Mouse (Mus musculus) mouse trophoblast stem cell (cell line): ENCODE data around the gene Cdrt4.

Experiments
- in situ Hi-C, 2 experiments: fragments of 300-500 bp; cut with MseI, MboI; formaldehyde crosslinking; loops; 2 replicates in 1 of 2; 3 replicates in 1 of 2; pipeline ENCODE4 v1.15.1; 2025

Cdrt4 gene

GRCm38 (mm10) chr11:62938921-62939320, 12.1 kb upstream of the Cdrt4 start:
- in situ Hi-C loops = no loop called here

- in situ Hi-C loops = no loop called here
Observed at GRCm38 (mm10) chr11:62940176-62940575, 10.8 kb upstream of the Cdrt4 start.

- in situ Hi-C loops = no loop called here
Observed at GRCm38 (mm10) chr11:62943538-62943937, 7.5 kb upstream of the Cdrt4 start.

- in situ Hi-C loops = loop anchor here in 1 of 2 experiments (5.0 kb wide), 1 partner anchor 52 kb away; no protein-coding TSS in a partner anchor
Observed at GRCm38 (mm10) chr11:62945514-62945913, 5.5 kb upstream of the Cdrt4 start.

GRCm38 (mm10) chr11:62949548-62949947, 1.4 kb upstream of the Cdrt4 start:
- in situ Hi-C loops = loop anchor here in 1 of 2 experiments (5.0 kb wide), 1 partner anchor 48 kb away; no protein-coding TSS in a partner anchor

- in situ Hi-C loops = no loop called here
Observed at GRCm38 (mm10) chr11:62954766-62955165, 3.8 kb downstream of the Cdrt4 start.

GRCm38 (mm10) chr11:62955186-62955585, 4.2 kb downstream of the Cdrt4 start:
- in situ Hi-C loops = no loop called here

GRCm38 (mm10) chr11:62955776-62956175, 4.8 kb downstream of the Cdrt4 start:
- in situ Hi-C loops = no loop called here

GRCm38 (mm10) chr11:62957626-62958180, 6.7 kb downstream of the Cdrt4 start:
- in situ Hi-C loops = no loop called here

- in situ Hi-C loops = no loop called here
Observed at GRCm38 (mm10) chr11:62963292-62963691, 12.3 kb downstream of the Cdrt4 start.

- in situ Hi-C loops = no loop called here
Observed at GRCm38 (mm10) chr11:62966424-62966764, 15.4 kb downstream of the Cdrt4 start.

- in situ Hi-C loops = no loop called here
Observed at GRCm38 (mm10) chr11:62966765-62967633, 16.0 kb downstream of the Cdrt4 start.

GRCm38 (mm10) chr11:62977176-62977575, 26.2 kb downstream of the Cdrt4 start:
- in situ Hi-C loops = no loop called here

- in situ Hi-C loops = no loop called here
Observed at GRCm38 (mm10) chr11:62978886-62979285, 27.9 kb downstream of the Cdrt4 start.

- in situ Hi-C loops = no loop called here
Observed at GRCm38 (mm10) chr11:62981729-62982128, 30.7 kb downstream of the Cdrt4 start.

- in situ Hi-C loops = no loop called here
Observed at GRCm38 (mm10) chr11:62983793-62984192, 32.8 kb downstream of the Cdrt4 start.

GRCm38 (mm10) chr11:62984365-62984764, 33.4 kb downstream of the Cdrt4 start:
- in situ Hi-C loops = no loop called here

- in situ Hi-C loops = no loop called here
Observed at GRCm38 (mm10) chr11:62985075-62985474, 34.1 kb downstream of the Cdrt4 start.

GRCm38 (mm10) chr11:62986578-62986977, 35.6 kb downstream of the Cdrt4 start:
- in situ Hi-C loops = no loop called here

GRCm38 (mm10) chr11:62990150-62990685, 39.2 kb downstream of the Cdrt4 start:
- in situ Hi-C loops = no loop called here

- in situ Hi-C loops = no loop called here
Observed at GRCm38 (mm10) chr11:62990811-62991210, 39.8 kb downstream of the Cdrt4 start.

GRCm38 (mm10) chr11:62992545-62993242, 41.7 kb downstream of the Cdrt4 start:
- in situ Hi-C loops = no loop called here
